Mouse (Mus musculus): ENCODE measurements at regions not wholly inside any gene's neighbourhood (a gene's known extent, or its start where the extent isn't known, plus 50 kb on each side); places are given as distances from the start of the nearest gene placed in this dataset.

GRCm38 (mm10) chr5:64038394-64038793 lies 54.4 kb upstream of the Pgm2 start:
- TF ChIP-seq POLR2A (IDR thresholded peaks at IDR 0.05; ENCODE audit: control insufficient read depth in 1 of 2, insufficient read depth in 1 of 2, low read depth in 1 of 2, low read length in 2 of 2, poor library complexity in 1 of 2): no peak
- no peak for TF ChIP-seq RCOR1 (IDR thresholded peaks at IDR 0.05; ENCODE audit: low read depth, low read length)
- TF ChIP-seq GATA1 (IDR thresholded peaks at IDR 0.05; ENCODE audit: low read depth, low read length): no peak
- no peak for TF ChIP-seq MYC (IDR thresholded peaks at IDR 0.05; ENCODE audit: low read depth, low read length)
- TF ChIP-seq TAL1 (IDR thresholded peaks at IDR 0.05; ENCODE audit: low read length): no peak
- TF ChIP-seq MEF2A (IDR thresholded peaks at IDR 0.05; ENCODE audit: extremely low read depth, insufficient replicate concordance, low read depth, low read length, poor library complexity, severe bottlenecking): no peak
- no peak for TF ChIP-seq CHD2 (IDR thresholded peaks at IDR 0.05; ENCODE audit: low read length)
- no peak for TF ChIP-seq CTCF (IDR thresholded peaks at IDR 0.05 in 2 of 3, conservative IDR thresholded peaks at IDR 0.05 in 1 of 3; ENCODE audit: control insufficient read depth in 1 of 3, insufficient read depth in 1 of 3, low read depth in 2 of 3, low read length in 3 of 3, poor library complexity in 1 of 3, severe bottlenecking in 1 of 3)
- TF ChIP-seq ZKSCAN1 (IDR thresholded peaks at IDR 0.05; ENCODE audit: low read depth, low read length): no peak
- TF ChIP-seq NELFE (IDR thresholded peaks at IDR 0.05; ENCODE audit: low read depth, low read length): no peak
- no peak for TF ChIP-seq KAT2A (conservative IDR thresholded peaks at IDR 0.05; ENCODE audit: low read depth, low read length)
- TF ChIP-seq NRF1 (IDR thresholded peaks at IDR 0.05; ENCODE audit: insufficient read depth, low read depth, low read length, poor library complexity, severe bottlenecking): no peak
- TF ChIP-seq POLR2AphosphoS5 (IDR thresholded peaks at IDR 0.05; ENCODE audit: borderline replicate concordance, low read depth, low read length): no peak
